Mouse (Mus musculus) hindbrain, embryonic 11.5 days (tissue): ENCODE data around the gene Zc2hc1b. TPM values are rescaled to one million over a fixed set of nuclear protein-coding genes. Genes with fewer than 3 reads are reported as not detected.

Experiments
- ATAC-seq: fragments of 200-750 bp; cut with Nextera tagmentation; 2 replicates; pipeline ENCODE4 v1.8.0; 2017; ENCODE audit warnings: mild to moderate bottlenecking, moderate TSS enrichment, moderate library complexity; ENCODE audit not compliant: low FRiP score
- DNase-seq: peaks from one replicate; pipeline ENCODE4 v3.0.0-alpha.2; 2015; ENCODE audit warnings: low spot score
- H3K27ac ChIP-seq: fragments of 300-500 bp; sonication (generic); 2 replicates; pipeline ENCODE4 v1.5.1; 2014; ENCODE audit warnings: mild to moderate bottlenecking, low read depth, low read length
- H3K27me3 ChIP-seq: fragments of 300-500 bp; sonication (generic); 2 replicates; pipeline ENCODE4 v1.6.1; 2014; ENCODE audit warnings: mild to moderate bottlenecking, low read length, moderate library complexity, mixed read lengths; ENCODE audit not compliant: control insufficient read depth, insufficient read depth
- H3K36me3 ChIP-seq: fragments of 300-500 bp; sonication (generic); 2 replicates; pipeline ENCODE4 v1.6.1; 2014; ENCODE audit warnings: mild to moderate bottlenecking, low read length, moderate library complexity, mixed read lengths; ENCODE audit not compliant: control insufficient read depth, insufficient read depth
- H3K4me1 ChIP-seq: fragments of 300-500 bp; sonication (generic); replicated peaks from 2 replicates; pipeline ENCODE4 v1.6.1; 2014; ENCODE audit warnings: low read length, mixed read lengths; ENCODE audit not compliant: control insufficient read depth, insufficient read depth
- H3K4me2 ChIP-seq: fragments of 300-500 bp; sonication (generic); replicated peaks from 2 replicates; pipeline ENCODE4 v1.6.1; 2014; ENCODE audit warnings: mild to moderate bottlenecking, low read depth, low read length
- H3K4me3 ChIP-seq: fragments of 300-500 bp; sonication (generic); 2 replicates; pipeline ENCODE4 v1.5.1; 2014; ENCODE audit warnings: low read depth, low read length
- H3K9ac ChIP-seq: fragments of 300-500 bp; sonication (generic); 2 replicates; pipeline ENCODE4 v1.6.1; 2014; ENCODE audit warnings: low read depth, low read length
- H3K9me3 ChIP-seq: fragments of 300-500 bp; sonication (generic); 2 replicates; pipeline ENCODE4 v1.6.1; 2016; ENCODE audit warnings: low read length; ENCODE audit not compliant: control insufficient read depth
- WGBS: fragments of 180-500 bp; shearing (Covaris S2); extraction: QIAGEN DNeasy Blood & Tissue Kit; methylation state at CpG from one replicate; pipeline ENCODE4 v1.1.7; 2014; 5-methylcytosine and 5-hydroxymethylcytosine counted together
- polyA plus RNA-seq: library from polyadenylated mRNA; unstranded; fragments of >200 nt; fragmentation: Nextera tagmentation; extraction: Ambion mirVana; gene quantifications from 2 replicates; pipeline ENCODE4 v1.2.1, GENCODE M21; 2014

Zc2hc1b gene
- polyA plus RNA-seq, 1 experiment from 2014 or later = not detected

DNA sequence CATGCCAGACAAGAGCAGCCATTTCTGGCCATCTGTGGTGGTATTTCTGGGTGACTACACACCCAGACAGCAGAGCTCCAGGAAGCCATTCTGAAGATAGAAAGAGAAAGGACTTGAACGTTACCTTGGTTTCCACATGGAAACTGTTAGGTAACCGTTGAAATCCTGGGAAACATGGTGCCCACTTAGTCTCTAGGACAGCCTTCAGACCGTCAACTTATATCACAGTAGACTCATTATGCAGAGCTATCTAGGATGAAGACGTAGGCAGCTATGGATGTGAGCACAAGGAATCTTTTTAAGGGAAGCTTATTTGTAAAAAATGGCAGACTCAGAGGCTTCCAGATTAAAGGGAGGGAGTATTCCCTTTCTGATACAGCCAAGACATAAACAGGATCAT lies 44.0 kb downstream of the Zc2hc1b start:
- ATAC-seq (no peak), DNase-seq (no peak)
- no peaks in the 10 kb centered on the region for H3K9me3 ChIP-seq
- 94% methylated on average over 4 of the region's 4 CpGs for WGBS
- H3K27ac ChIP-seq = no peak overlapping the region
- H3K36me3 ChIP-seq = no peaks in the 10 kb centered on the region
- H3K4me3 ChIP-seq = no peak overlapping the region
- no peaks in the 10 kb centered on the region for H3K4me1 ChIP-seq
- no peak overlapping the region for H3K9ac ChIP-seq
- no peaks in the 10 kb centered on the region for H3K27me3 ChIP-seq
- no peak overlapping the region for H3K4me2 ChIP-seq

DNA sequence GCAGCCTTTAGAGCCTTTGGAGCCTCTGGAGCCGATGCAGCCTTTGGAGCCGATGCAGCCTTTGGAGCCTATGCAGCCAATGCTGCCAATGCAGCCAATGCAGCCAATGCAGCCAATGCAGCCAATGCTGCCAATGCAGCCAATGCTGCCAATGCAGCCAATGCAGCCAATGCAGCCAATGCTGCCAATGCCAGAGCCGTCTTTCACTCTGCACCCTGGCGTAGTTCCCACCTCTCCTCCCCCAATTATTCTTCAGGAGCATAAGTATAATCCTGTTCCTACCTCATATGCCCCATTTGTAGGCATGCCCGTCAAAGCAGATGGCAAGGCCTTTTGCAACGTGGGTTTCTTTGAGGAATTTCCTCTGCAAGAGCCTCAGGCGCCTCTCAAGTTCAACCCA lies 49.9 kb downstream of the Zc2hc1b start:
- DNase-seq (no peak), ATAC-seq (no peak)
- WGBS = 92% methylated on average over 7 of the region's 7 CpGs
- Histone ChIP-seq H3K27me3 (no peaks in the 10 kb centered on the region), H3K4me3 (no peak overlapping the region), H3K4me1 (no peaks in the 10 kb centered on the region), H3K27ac (no peak overlapping the region), H3K4me2 (no peak overlapping the region), H3K9me3 (no peaks in the 10 kb centered on the region), H3K9ac (no peak overlapping the region), H3K36me3 (no peaks in the 10 kb centered on the region)

DNA sequence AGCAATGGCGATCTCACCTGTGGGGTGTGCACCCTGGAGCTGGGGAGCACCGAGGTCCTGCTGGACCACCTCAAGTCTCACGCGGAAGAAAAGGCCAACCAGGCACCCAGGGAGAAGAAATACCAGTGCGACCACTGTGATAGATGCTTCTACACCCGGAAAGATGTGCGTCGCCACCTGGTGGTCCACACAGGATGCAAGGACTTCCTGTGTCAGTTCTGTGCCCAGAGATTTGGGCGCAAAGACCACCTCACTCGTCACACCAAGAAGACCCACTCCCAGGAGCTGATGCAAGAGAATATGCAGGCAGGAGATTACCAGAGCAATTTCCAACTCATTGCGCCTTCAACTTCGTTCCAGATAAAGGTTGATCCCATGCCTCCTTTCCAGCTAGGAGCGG lies 50.5 kb downstream of the Zc2hc1b start:
- Histone ChIP-seq H3K9ac (no peak overlapping the region), H3K9me3 (no peaks in the 10 kb centered on the region), H3K27ac (no peak overlapping the region), H3K36me3 (no peaks in the 10 kb centered on the region), H3K4me3 (no peak overlapping the region), H3K4me1 (no peaks in the 10 kb centered on the region), H3K4me2 (no peak overlapping the region), H3K27me3 (no peaks in the 10 kb centered on the region)
- DNase-seq (peak; percentile 41), ATAC-seq (no peak; the same call in 1 of the 2 replicates)
- WGBS = 78% methylated on average over 13 of the region's 13 CpGs

DNA sequence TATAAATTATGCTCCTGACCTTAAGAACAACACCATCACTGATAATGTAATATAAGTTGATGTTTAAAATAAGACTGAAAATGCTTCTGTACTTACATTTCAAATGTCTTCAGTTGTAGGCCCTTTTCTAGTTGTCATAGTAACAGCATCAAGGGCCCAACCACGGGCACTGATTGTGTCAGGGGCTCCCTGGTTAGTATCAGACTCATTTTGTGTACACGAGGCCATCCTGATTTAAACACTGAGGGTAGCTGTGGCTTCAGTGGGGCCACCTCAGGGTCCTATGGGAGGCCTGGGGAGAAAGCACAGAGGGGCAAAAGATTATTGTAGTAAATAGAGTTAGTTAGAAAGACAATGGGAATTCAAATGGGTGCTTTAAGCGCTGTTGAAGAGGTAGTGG lies 52.0 kb downstream of the Zc2hc1b start:
- no peaks in the 10 kb centered on the region for H3K4me1 ChIP-seq
- no peak for ATAC-seq
- no peak overlapping the region for H3K4me3 ChIP-seq
- no peak for DNase-seq
- no peak overlapping the region for H3K9ac ChIP-seq
- 63% methylated on average over 3 of the region's 3 CpGs for WGBS
- H3K36me3 ChIP-seq = no peaks in the 10 kb centered on the region
- H3K4me2 ChIP-seq = no peak overlapping the region
- no peak overlapping the region for H3K27ac ChIP-seq
- no peaks in the 10 kb centered on the region for H3K9me3 ChIP-seq
- no peaks in the 10 kb centered on the region for H3K27me3 ChIP-seq

DNA sequence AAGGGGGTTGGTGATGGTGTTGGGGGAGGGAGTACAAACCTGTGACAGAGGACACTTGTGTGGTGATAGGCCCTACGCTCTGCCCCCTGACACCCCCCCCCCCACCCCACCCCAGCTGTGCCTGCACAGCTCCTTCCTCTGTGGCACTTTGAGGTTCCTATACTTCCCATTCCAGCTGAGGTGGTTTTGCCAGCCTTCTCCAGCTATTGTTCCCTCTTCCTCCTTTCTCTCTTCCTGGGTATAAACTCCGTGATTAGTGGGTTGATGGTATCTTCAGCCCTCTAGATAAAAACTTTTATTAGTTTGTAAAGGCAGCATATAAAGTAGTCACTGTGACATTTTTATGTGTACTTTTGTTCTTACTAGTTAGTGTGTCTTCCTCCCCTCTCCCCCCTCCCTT lies 58.5 kb downstream of the Zc2hc1b start:
- H3K36me3 ChIP-seq = no peaks in the 10 kb centered on the region
- no peak overlapping the region for H3K4me2 ChIP-seq
- WGBS = 21% methylated on average over 2 of the region's 2 CpGs
- H3K27me3 ChIP-seq = no peaks in the 10 kb centered on the region
- no peak overlapping the region for H3K4me3 ChIP-seq
- ATAC-seq (peak; percentile 9; the same call in 1 of the 2 replicates), DNase-seq (no peak)
- H3K4me1 ChIP-seq = peaks cover 13% of the 10 kb centered on the region; the same call in 1 of the 2 replicates
- H3K9me3 ChIP-seq = no peaks in the 10 kb centered on the region
- no peak overlapping the region for H3K9ac ChIP-seq
- H3K27ac ChIP-seq = peak overlapping the region; percentile 68

DNA sequence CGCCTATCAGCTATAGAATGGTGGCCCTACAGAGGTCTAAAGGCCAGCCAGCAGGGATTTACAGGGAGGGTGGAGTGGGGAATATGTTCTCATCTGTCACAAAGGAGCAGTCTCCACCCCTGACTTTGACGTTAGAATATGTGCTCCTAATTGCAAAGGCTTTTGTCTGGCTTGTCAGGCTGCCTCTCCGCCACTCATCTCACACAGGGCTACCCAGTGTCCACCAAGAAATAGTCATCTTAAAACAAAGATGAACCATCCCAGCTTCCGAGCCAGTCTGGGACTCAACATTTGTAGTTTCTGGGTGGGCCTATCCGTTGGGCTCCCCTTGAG lies 59.1 kb downstream of the Zc2hc1b start:
- Histone ChIP-seq H3K27me3 (no peaks in the 10 kb centered on the region), H3K9me3 (no peaks in the 10 kb centered on the region), H3K4me3 (no peak overlapping the region), H3K36me3 (no peaks in the 10 kb centered on the region), H3K9ac (no peak overlapping the region), H3K4me2 (no peak overlapping the region), H3K27ac (peak overlapping the region; percentile 68), H3K4me1 (peaks cover 13% of the 10 kb centered on the region; the same call in 1 of the 2 replicates)
- DNase-seq (peak; percentile 46), ATAC-seq (peak; percentile 34; the same call in 1 of the 2 replicates)
- 33% methylated on average over 5 of the region's 5 CpGs for WGBS

DNA sequence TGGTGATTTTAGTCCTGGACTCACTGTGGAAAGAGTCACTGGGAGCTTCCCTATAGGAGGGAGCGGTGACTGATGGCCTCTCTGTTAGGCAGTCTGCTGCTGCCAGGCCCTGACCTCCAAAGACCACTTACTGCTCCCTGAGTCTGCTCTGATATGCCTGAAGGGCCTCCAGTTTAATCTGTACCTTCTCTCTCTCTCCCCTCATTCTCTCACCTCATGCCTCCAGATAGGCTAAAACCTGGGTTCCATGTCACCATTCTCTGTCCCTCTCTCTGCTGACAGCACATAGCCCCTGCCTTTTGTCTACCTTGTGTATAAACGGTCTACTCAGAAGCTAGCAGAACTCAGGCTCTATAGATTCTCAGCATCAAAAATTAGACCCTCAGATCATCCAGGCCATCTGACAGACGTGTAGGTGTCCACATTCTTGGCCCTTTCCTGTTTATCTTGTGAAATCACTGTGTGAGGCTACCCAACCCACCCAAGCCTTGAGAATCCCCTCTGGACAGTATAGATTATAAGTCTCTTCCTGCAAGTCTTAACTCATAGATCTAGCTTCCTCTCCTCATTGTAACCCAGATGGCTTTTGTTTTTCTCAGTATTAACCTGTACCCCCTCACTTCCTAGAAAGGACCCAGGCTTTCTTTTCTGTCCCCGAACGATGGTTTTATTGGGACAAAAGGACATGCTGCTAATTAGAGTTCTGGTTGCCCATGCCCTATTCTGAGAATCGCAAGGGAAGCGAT lies 59.6 kb downstream of the Zc2hc1b start:
- ATAC-seq = no peak
- Histone ChIP-seq H3K27me3 (no peaks in the 10 kb centered on the region), H3K4me1 (peaks cover 16% of the 10 kb centered on the region; the same call in 1 of the 2 replicates), H3K4me3 (no peak overlapping the region), H3K27ac (peak overlapping the region; percentile 68), H3K9me3 (no peaks in the 10 kb centered on the region), H3K9ac (no peak overlapping the region), H3K36me3 (no peaks in the 10 kb centered on the region), H3K4me2 (no peak overlapping the region)
- peak; percentile 22 for DNase-seq
- 35% methylated on average over 7 of the region's 7 CpGs for WGBS

DNA sequence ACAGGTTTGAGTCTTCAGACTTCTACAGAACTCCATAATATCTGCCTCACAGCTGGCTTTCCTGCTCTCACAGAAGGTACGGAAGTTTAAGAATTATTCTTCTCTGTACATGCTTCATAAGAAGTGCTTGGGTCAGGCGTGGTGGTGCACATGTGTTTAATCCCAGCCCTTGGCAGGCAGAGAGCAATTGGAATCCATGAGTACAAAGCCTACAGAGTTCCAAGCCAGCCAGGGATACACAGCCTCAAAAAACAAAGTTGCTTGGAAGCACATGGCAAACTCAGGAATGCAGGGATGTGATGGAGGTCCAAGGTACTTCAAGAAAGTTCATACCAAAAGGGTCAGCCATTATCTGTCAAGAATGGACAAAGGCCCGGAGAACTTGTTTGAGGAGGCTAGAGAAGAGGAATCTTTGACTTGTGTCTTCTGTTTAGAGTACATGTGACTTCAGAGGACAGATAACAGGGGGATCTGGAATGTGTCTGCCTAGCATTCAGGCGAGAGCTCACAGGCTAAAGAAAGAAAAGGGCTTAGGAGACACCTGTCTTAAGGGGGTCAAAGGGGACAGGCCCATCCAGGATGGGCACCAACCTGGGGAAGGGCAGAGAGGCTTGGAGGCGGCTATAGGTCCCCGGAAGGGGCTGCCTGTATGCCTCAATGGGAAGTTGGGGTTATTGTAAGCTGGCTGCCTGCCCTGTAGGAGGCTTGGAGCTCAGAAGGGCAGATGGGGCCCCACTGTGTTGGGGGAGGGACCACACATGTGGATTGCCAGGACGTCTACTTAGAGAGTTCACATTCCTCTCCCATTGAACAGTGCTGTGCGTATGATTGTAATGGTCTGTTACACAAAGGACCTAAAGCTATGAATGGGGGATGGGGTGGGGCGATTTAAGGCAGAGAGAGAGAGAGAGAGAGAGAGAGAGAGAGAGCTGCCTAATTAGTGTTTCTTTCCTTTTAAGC lies 60.8 kb downstream of the Zc2hc1b start:
- peak; percentile 83 for ATAC-seq
- H3K9ac ChIP-seq = no peak overlapping the region
- no peaks in the 10 kb centered on the region for H3K9me3 ChIP-seq
- no peak overlapping the region for H3K4me3 ChIP-seq
- H3K27ac ChIP-seq = peak overlapping the region; percentile 37
- no peaks in the 10 kb centered on the region for H3K27me3 ChIP-seq
- peaks cover 16% of the 10 kb centered on the region; the same call in 1 of the 2 replicates for H3K4me1 ChIP-seq
- H3K4me2 ChIP-seq = no peak overlapping the region
- peak; percentile 67 for DNase-seq
- 28% methylated on average over 9 of the region's 9 CpGs for WGBS
- no peaks in the 10 kb centered on the region for H3K36me3 ChIP-seq
